Mouse (Mus musculus): ENCODE data around the gene Ifna13.

- TF ChIP-seq CTCF (IDR thresholded peaks at IDR 0.05; ENCODE audit: borderline replicate concordance, insufficient read depth, low read length) (no peak), POLR2A (IDR thresholded peaks at IDR 0.05; ENCODE audit: low read depth, low read length) (no peak)
These were observed 37.1 kb upstream of the Ifna13 start for GRCm38 (mm10) chr4:88681353-88681752.
